Mouse (Mus musculus): ENCODE measurements around the gene 4933402N03Rik.

DNA sequence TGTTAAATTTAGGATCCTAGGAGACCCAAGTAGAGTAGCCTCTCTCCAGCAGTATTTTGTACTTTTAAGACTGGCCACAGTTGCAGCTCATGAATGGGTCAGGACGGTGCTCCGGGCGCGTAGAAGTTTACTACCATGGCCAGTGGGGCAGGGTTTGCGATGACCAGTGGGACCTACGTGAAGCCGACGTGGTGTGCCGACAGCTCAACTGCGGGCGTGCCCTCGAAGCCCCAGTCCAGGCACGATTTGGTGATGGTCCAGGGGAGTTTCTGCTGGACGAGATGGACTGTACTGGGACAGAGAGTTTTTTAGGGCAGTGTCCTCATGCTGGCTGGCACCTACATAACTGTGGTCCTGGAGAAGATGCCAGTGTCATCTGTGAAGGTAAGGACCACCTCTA lies 41.9 kb upstream of the 4933402N03Rik start:
- no peak for TF ChIP-seq CTCF (IDR thresholded peaks at IDR 0.05; ENCODE audit: insufficient read depth, low read length)
- no peak for TF ChIP-seq POLR2A (IDR thresholded peaks at IDR 0.05; ENCODE audit: borderline replicate concordance, extremely low read depth, low read depth, low read length)
